Mouse (Mus musculus) large intestine, adult 2 months (tissue): ENCODE measurements around the gene Ifnz. TPM values are rescaled to one million over a fixed set of nuclear protein-coding genes. Genes with fewer than 3 reads are reported as not detected.
"Not testable (repeated sequence)": the region's sequence is repeated elsewhere in the genome, so short reads cannot be mapped to it uniquely, and the experiment has no call there.

Source experiments
- DNase-seq: peaks from one replicate; pipeline ENCODE4 v3.0.0-alpha.2; 2012; ENCODE audit warnings: low read depth, low spot score
- WGBS: fragments of 180-500 bp; shearing (Covaris S2); methylation state at CpG from one replicate; pipeline ENCODE4 v1.1.7; 2018; 5-methylcytosine and 5-hydroxymethylcytosine counted together
- polyA plus RNA-seq: library from polyadenylated mRNA; depleted of rRNA; stranded (reverse); fragments of >200 nt; gene quantifications from 2 replicates; pipeline ENCODE4 v1.2.3, GENCODE M21; 2012; rRNA removed

Ifnz gene
- polyA plus RNA-seq, 1 experiment, result not detected

DNA sequence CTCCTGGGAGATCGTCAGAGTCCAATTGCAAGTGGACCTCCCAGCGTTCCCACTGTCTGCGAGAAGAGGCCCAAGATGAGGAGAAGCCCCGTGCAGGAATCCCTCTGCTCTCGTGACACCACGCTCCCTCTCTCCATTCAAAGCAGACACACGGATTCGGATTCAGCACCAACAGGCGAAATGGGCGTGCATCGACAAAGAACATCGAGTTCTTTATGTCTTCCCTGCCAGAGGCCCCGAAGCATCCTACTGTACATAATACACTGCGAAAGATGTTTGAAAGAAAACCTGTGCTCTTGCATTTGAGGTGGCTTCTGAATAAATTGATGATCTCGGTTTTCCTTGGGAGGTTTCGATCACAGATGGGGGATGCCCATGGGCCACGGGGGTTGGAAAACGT, 1.6 kb upstream of the Ifnz start:
- WGBS, result 60% methylated on average over 16 of the region's 18 CpGs
- not testable (repeated sequence) for DNase-seq

- DNase-seq, result not testable (repeated sequence)
- 0% methylated on average over 16 of the region's 31 CpGs for WGBS
Observed at GRCm38 (mm10) chr4:88782335-88782734, 404 bp downstream of the Ifnz start.

- not testable (repeated sequence) for DNase-seq
- WGBS, result no CpG with 5 or more reads among the region's 27 CpGs
Observed at GRCm38 (mm10) chr4:88785409-88785808, 3.5 kb downstream of the Ifnz start, which contains the start of gene Gm13276. TSS of gene Gm13276 (plus strand) at chr4:88785709.

DNA sequence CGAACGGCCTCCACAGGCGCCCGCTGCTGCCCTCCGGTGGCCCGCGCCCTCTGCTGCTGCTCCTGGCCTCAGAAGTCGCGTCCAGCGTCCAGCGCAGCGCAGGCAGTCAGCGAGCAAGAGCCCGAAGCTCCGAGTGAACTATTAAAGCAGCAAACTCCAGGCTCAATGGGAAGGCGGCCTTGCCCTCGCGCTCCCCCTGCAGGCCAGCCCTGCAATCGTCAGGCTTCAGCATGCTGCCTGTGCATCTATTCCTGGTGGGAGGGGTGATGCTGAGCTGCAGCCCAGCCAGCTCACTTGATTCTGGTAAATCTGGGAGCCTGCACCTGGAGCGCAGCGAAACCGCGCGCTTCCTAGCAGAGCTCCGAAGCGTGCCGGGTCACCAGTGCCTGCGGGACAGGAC, 6.5 kb downstream of the Ifnz start, which contains the start of gene Gm13277:
Gene Gm13277 (plus strand): TSS at position 231 of the 400 bp plus-strand sequence.
- DNase-seq, result not testable (repeated sequence)
- 0% methylated on average over 4 of the region's 28 CpGs for WGBS

- no CpG with 5 or more reads among the region's 28 CpGs for WGBS
- DNase-seq, result not testable (repeated sequence)
Observed at GRCm38 (mm10) chr4:88791250-88791649, 9.3 kb downstream of the Ifnz start, which contains the start of gene Gm13278. TSS of gene Gm13278 (plus strand) at chr4:88791550.

DNA sequence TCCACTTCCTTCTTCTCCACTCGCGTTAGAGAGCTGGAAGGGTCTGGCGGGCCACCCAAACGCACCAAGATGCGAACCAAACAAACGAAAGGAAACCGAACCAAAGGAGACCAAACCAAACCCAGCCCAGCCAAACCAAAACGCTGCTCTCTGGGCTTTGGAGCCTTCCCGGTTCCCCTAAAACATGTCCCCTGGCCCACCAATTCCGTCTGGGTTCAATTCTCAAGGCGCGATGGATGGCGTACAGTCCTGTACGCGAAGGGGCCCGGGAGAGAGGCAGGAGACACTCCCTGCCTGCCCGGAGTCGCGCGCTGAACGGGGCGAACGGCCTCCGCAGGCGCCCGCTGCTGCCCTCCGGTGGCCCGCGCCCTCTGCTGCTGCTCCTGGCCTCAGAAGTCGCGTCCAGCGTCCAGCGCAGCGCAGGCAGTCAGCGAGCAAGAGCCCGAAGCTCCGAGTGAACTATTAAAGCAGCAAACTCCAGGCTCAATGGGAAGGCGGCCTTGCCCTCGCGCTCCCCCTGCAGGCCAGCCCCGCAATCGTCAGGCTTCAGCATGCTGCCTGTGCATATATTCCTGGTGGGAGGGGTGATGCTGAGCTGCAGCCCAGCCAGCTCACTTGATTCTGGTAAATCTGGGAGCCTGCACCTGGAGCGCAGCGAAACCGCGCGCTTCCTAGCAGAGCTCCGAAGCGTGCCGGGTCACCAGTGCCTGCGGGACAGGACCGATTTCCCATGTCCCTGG, 12.2 kb downstream of the Ifnz start, which contains the start of gene Gm13275:
Gene Gm13275 (plus strand): TSS at position 552 of the 740 bp plus-strand sequence.
- DNase-seq, result not testable (repeated sequence)

DNA sequence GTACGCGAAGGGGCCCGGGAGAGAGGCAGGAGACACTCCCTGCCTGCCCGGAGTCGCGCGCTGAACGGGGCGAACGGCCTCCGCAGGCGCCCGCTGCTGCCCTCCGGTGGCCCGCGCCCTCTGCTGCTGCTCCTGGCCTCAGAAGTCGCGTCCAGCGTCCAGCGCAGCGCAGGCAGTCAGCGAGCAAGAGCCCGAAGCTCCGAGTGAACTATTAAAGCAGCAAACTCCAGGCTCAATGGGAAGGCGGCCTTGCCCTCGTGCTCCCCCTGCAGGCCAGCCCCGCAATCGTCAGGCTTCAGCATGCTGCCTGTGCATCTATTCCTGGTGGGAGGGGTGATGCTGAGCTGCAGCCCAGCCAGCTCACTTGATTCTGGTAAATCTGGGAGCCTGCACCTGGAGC, 15.2 kb downstream of the Ifnz start, which contains the start of gene Gm13279:
Gene Gm13279 (plus strand): TSS at position 301 of the 400 bp plus-strand sequence.
- DNase-seq, result not testable (repeated sequence)
- WGBS, result no CpG with 5 or more reads among the region's 28 CpGs

More for the DNA sequence above, 12.2 kb downstream of the Ifnz start, which contains the start of gene Gm13275:
- under 1% methylated on average over 15 of the region's 52 CpGs for WGBS

DNA sequence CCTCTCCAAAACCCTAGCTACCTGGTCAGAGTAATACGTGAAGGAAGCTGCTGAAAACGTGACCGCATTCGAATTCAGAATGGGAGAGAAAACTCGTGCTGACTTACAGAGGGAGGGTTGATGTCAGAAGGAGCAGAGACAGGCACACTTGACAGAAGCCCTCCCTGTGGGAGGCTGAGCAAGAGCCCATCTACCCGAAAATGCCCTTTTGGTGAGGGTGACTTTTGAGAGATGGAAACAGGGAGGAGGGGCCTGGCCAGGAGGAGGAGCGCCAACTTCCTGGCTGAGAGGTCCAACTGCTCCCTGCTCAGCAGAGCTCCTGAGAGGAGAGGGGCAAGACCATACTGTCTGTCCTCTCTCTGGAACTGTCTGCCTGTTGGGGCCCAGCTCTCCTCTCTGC, 17.4 kb downstream of the Ifnz start, which contains the start of gene Gm13285:
Gene Gm13285 (plus strand): TSS at position 301 of the 400 bp plus-strand sequence.
- DNase-seq, result not testable (repeated sequence)
- 16% methylated on average over 6 of the region's 7 CpGs for WGBS

DNA sequence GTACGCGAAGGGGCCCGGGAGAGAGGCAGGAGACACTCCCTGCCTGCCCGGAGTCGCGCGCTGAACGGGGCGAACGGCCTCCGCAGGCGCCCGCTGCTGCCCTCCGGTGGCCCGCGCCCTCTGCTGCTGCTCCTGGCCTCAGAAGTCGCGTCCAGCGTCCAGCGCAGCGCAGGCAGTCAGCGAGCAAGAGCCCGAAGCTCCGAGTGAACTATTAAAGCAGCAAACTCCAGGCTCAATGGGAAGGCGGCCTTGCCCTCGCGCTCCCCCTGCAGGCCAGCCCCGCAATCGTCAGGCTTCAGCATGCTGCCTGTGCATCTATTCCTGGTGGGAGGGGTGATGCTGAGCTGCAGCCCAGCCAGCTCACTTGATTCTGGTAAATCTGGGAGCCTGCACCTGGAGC, 21.0 kb downstream of the Ifnz start, which contains the start of gene Gm13287:
Gene Gm13287 (plus strand): TSS at position 301 of the 400 bp plus-strand sequence.
- not testable (repeated sequence) for DNase-seq
- no CpG with 5 or more reads among the region's 29 CpGs for WGBS

DNA sequence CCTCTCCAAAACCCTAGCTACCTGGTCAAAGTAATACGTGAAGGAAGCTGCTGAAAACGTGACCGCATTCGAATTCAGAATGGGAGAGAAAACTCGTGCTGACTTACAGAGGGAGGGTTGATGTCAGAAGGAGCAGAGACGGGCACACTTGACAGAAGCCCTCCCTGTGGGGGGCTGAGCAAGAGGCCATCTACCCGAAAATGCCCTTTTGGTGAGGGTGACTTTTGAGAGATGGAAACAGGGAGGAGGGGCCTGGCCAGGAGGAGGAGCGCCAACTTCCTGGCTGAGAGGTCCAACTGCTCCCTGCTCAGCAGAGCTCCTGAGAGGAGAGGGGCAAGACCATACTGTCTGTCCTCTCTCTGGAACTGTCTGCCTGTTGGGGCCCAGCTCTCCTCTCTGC, 23.3 kb downstream of the Ifnz start, which contains the start of gene Gm13288:
Gene Gm13288 (plus strand): TSS at position 301 of the 400 bp plus-strand sequence.
- WGBS, result no CpG with 5 or more reads among the region's 8 CpGs
- not testable (repeated sequence) for DNase-seq

DNA sequence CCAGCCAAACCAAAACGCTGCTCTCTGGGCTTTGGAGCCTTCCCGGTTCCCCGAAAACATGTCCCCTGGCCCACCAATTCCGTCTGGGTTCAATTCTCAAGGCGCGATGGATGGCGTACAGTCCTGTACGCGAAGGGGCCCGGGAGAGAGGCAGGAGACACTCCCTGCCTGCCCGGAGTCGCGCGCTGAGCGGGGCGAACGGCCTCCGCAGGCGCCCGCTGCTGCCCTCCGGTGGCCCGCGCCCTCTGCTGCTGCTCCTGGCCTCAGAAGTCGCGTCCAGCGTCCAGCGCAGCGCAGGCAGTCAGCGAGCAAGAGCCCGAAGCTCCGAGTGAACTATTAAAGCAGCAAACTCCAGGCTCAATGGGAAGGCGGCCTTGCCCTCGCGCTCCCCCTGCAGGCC, 23.8 kb downstream of the Ifnz start:
- not testable (repeated sequence) for DNase-seq
- under 1% methylated on average over 13 of the region's 34 CpGs for WGBS

- no peak for DNase-seq
- WGBS, result 58% methylated on average over 3 of the region's 3 CpGs
Observed at GRCm38 (mm10) chr4:88815928-88816327, 34.0 kb downstream of the Ifnz start, which contains the start of gene Ifna7. TSS of gene Ifna7 (plus strand) at chr4:88816228.

- 84% methylated on average over 1 of the region's 1 CpGs for WGBS
- no peak for DNase-seq
Observed at GRCm38 (mm10) chr4:88819659-88820058, 37.7 kb downstream of the Ifnz start, which contains the start of gene Ifna11. TSS of gene Ifna11 (plus strand) at chr4:88819959.

DNA sequence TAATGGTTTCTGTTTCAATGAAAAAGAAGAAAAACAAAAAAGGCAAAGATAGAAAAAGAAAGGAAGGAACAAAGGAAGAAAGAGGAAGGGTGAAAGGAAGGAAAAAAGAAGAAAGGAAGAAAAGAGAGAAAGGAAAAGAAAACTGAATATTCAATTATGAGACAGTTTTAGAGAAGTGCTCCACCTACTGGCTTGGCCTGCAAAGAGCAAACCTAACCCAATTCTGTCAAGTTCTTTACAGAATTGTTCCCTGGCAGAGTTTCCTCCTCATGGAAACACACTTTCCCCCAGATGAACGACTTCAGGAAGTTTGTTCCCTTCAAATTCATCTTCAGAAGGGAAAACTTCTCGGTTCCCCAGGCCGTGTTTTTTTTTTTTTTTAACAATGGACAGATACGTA, 41.1 kb downstream of the Ifnz start:
- WGBS, result 30% methylated on average over 4 of the region's 4 CpGs
- no peak for DNase-seq

DNA sequence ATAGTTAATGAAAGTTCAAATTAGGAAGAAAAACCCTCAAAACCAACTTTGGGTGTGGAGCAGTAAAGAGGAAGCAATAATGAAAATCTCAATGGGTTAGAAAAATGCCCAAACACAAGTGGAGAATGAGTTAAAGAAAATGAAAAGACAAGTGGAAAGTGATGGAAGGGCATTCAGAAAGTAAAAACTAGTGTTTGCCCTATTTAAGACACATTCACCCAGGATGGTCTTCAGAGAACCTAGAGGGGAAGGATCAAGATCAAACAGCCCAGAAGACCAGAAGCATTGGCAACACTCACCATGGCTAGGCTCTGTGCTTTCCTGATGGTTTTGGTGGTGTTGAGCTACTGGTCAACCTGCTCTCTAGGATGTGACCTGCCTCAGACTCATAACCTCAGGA, 45.2 kb downstream of the Ifnz start, which contains the start of gene Ifna6:
Gene Ifna6 (plus strand): TSS at position 301 of the 400 bp plus-strand sequence.
- not testable (repeated sequence) for DNase-seq

- no peak for DNase-seq
- 41% methylated on average over 4 of the region's 4 CpGs for WGBS
Observed at GRCm38 (mm10) chr4:88830523-88830922, 48.6 kb downstream of the Ifnz start.

Other genes starting within 250 kb of the Ifnz start
- not detected in 2 replicates for gene Ifna15, start 223.9 kb upstream of the Ifnz start, polyA plus RNA-seq
- not detected in 2 replicates for gene Ifna14, start 210.3 kb upstream of the Ifnz start, polyA plus RNA-seq
- gene Ifna9, start 189.7 kb upstream of the Ifnz start, polyA plus RNA-seq, result not detected in 2 replicates
- not detected in 2 replicates for gene Ifna12, start 178.8 kb upstream of the Ifnz start, polyA plus RNA-seq
- not detected in 2 replicates for gene C87499, start 147.7 kb upstream of the Ifnz start, polyA plus RNA-seq
- not detected in 2 replicates for gene Ifna13, start 137.7 kb upstream of the Ifnz start, polyA plus RNA-seq
- not detected in 2 replicates for gene Ifna16, start 105.2 kb upstream of the Ifnz start, polyA plus RNA-seq
- not detected in 2 replicates for gene Ifna2, start 98.2 kb upstream of the Ifnz start, polyA plus RNA-seq
- gene Ifnab, start 90.8 kb upstream of the Ifnz start, polyA plus RNA-seq, result not detected in 2 replicates
- gene Gm26566, start 60.3 kb upstream of the Ifnz start, polyA plus RNA-seq, result 0.15 and 0.21 TPM in 2 replicates
- 7.2 and 12.3 TPM in 2 replicates for gene Klhl9, start 59.7 kb upstream of the Ifnz start, polyA plus RNA-seq
- gene Gm13271, start 27.3 kb upstream of the Ifnz start, polyA plus RNA-seq, result not detected in 2 replicates
- gene Gm13283, start 22.0 kb upstream of the Ifnz start, polyA plus RNA-seq, result not detected in 2 replicates
- gene Gm13290, start 8.3 kb upstream of the Ifnz start, polyA plus RNA-seq, result not detected in 2 replicates
- gene Gm13289, start 5.2 kb upstream of the Ifnz start, polyA plus RNA-seq, result not detected in 2 replicates
- gene Gm13272, start 2.3 kb upstream of the Ifnz start, polyA plus RNA-seq, result not detected in 2 replicates
- gene Gm13276, start 3.6 kb downstream of the Ifnz start, polyA plus RNA-seq, result not detected in 2 replicates
- not detected in 2 replicates for gene Gm13277, start 6.5 kb downstream of the Ifnz start, polyA plus RNA-seq
- gene Gm13278, start 9.4 kb downstream of the Ifnz start, polyA plus RNA-seq, result not detected in 2 replicates
- gene Gm13275, start 12.4 kb downstream of the Ifnz start, polyA plus RNA-seq, result not detected in 2 replicates
- not detected in 2 replicates for gene Gm13279, start 15.3 kb downstream of the Ifnz start, polyA plus RNA-seq
- not detected in 2 replicates for gene Gm13285, start 17.5 kb downstream of the Ifnz start, polyA plus RNA-seq
- not detected in 2 replicates for gene Gm13287, start 21.1 kb downstream of the Ifnz start, polyA plus RNA-seq
- not detected in 2 replicates for gene Gm13288, start 23.4 kb downstream of the Ifnz start, polyA plus RNA-seq
- not detected in 2 replicates for gene Ifna7, start 34.1 kb downstream of the Ifnz start, polyA plus RNA-seq
- not detected in 2 replicates for gene Ifna11, start 37.8 kb downstream of the Ifnz start, polyA plus RNA-seq
- not detected in 2 replicates for gene Ifna6, start 45.3 kb downstream of the Ifnz start, polyA plus RNA-seq
- not detected in 2 replicates for gene Ifna5, start 53.4 kb downstream of the Ifnz start, polyA plus RNA-seq
- gene Ifna4, start 59.7 kb downstream of the Ifnz start, polyA plus RNA-seq, result not detected in 2 replicates
- gene Ifna1, start 68.0 kb downstream of the Ifnz start, polyA plus RNA-seq, result not detected in 2 replicates
- not detected in 2 replicates for gene Ifne, start 98.1 kb downstream of the Ifnz start, polyA plus RNA-seq